Mouse (Mus musculus) CH12.LX (cell line): Measurements from ENCODE around the gene Ptprd. TPM values are rescaled to one million over a fixed set of nuclear protein-coding genes. Genes with fewer than 3 reads are reported as not detected.

Experiments
- DNase-seq: peaks from one replicate; pipeline ENCODE4 v3.0.0-alpha.2; 2013; ENCODE audit errors: extremely low read depth
- H3K27ac ChIP-seq: 2 replicates; pipeline ENCODE4 v1.5.1; 2012; ENCODE audit warnings: low read depth, mild to moderate bottlenecking, control low read depth, moderate library complexity; ENCODE audit not compliant: insufficient read depth
- H3K27me3 ChIP-seq: replicated peaks from 2 replicates; pipeline ENCODE3; 2012; ENCODE audit warnings: inconsistent platforms
- H3K36me3 ChIP-seq, 2 experiments: replicated peaks in 1 of 2; 2 replicates each; pipeline versions ENCODE3 to v1.6.1; 2012; ENCODE audit warnings: inconsistent platforms in 1 of 2, low read length in 1 of 2, mild to moderate bottlenecking in 1 of 2, mixed read lengths in 1 of 2, moderate library complexity in 1 of 2; ENCODE audit not compliant: control insufficient read depth in 1 of 2, insufficient read depth in 1 of 2
- H3K4me1 ChIP-seq, 2 experiments: 2 replicates each; pipeline ENCODE4 v1.6.1; 2012; ENCODE audit warnings: inconsistent platforms in 1 of 2, moderate library complexity in 1 of 2; ENCODE audit not compliant: insufficient read depth in 2 of 2, control insufficient read depth in 1 of 2
- H3K4me2 ChIP-seq: 2 replicates; pipeline ENCODE4 v1.6.1; 2012; ENCODE audit warnings: low read depth, mild to moderate bottlenecking, control low read depth; ENCODE audit not compliant: poor library complexity, insufficient read depth, severe bottlenecking
- H3K4me3 ChIP-seq, 3 experiments: fragments of 150-350 bp in 1 of 3; sonication (generic) in 1 of 3; replicated peaks in 1 of 3; 2 replicates each; pipeline versions ENCODE3 to v1.5.1; 2011 to 2012; ENCODE audit warnings: low read depth in 2 of 3, low read length in 2 of 3, mild to moderate bottlenecking in 2 of 3, moderate library complexity in 2 of 3, control low read depth in 1 of 3, improper control_type of control experiment in 1 of 3, inconsistent platforms in 1 of 3, mixed read lengths in 1 of 3; ENCODE audit not compliant: poor library complexity in 1 of 3
- H3K79me2 ChIP-seq: replicated peaks from 2 replicates; pipeline ENCODE4 v1.6.1; 2012; ENCODE audit warnings: mild to moderate bottlenecking, moderate library complexity; ENCODE audit not compliant: control insufficient read depth, poor library complexity, insufficient read depth, severe bottlenecking; ENCODE audit errors: extremely low read depth
- H3K9ac ChIP-seq: 2 replicates; pipeline ENCODE4 v1.6.1; 2012; ENCODE audit warnings: low read depth, mild to moderate bottlenecking, control low read depth, moderate library complexity; ENCODE audit not compliant: insufficient read depth
- H3K9me3 ChIP-seq: replicated peaks from 2 replicates; pipeline ENCODE3; 2012; ENCODE audit warnings: low read length, inconsistent platforms, mixed read lengths
- CTCF ChIP-seq, 2 experiments: IDR thresholded peaks in 1 of 2; conservative IDR thresholded peaks in 1 of 2; 2 replicates each; pipeline ENCODE4 v1.5.1; 2011 to 2012; ENCODE audit warnings: low read depth in 2 of 2, low read length in 2 of 2, improper control_type of control experiment in 1 of 2, inconsistent platforms in 1 of 2, mild to moderate bottlenecking in 1 of 2, moderate library complexity in 1 of 2
- EP300 ChIP-seq: IDR thresholded peaks from 2 replicates; pipeline ENCODE4 v1.6.1; 2011; ENCODE audit warnings: low read length, improper control_type of control experiment
- JUND ChIP-seq: conservative IDR thresholded peaks from 2 replicates; pipeline ENCODE4 v1.6.1; 2011; ENCODE audit warnings: low read depth, low read length, improper control_type of control experiment
- MAFK ChIP-seq: IDR thresholded peaks from 2 replicates; pipeline ENCODE4 v1.6.1; 2011; ENCODE audit warnings: low read length, improper control_type of control experiment; ENCODE audit not compliant: insufficient replicate concordance
- MAZ ChIP-seq: IDR thresholded peaks from 2 replicates; pipeline ENCODE4 v1.6.1; 2012; ENCODE audit warnings: low read depth, mild to moderate bottlenecking, inconsistent platforms, low read length, improper control_type of control experiment, moderate library complexity
- MEF2A ChIP-seq: IDR thresholded peaks from 2 replicates; pipeline ENCODE4 v1.6.1; 2014; ENCODE audit warnings: low read depth, mild to moderate bottlenecking, inconsistent platforms, low read length, improper control_type of control experiment, borderline replicate concordance
- MXI1 ChIP-seq: IDR thresholded peaks from 2 replicates; pipeline ENCODE4 v1.6.1; 2011; ENCODE audit warnings: mild to moderate bottlenecking, low read depth, low read length, improper control_type of control experiment
- MYC ChIP-seq: IDR thresholded peaks from 2 replicates; pipeline ENCODE4 v1.6.1; 2011; ENCODE audit warnings: low read depth, mild to moderate bottlenecking, improper control_type of control experiment, low read length
- NELFE ChIP-seq: IDR thresholded peaks from 2 replicates; pipeline ENCODE4 v1.6.1; 2011; ENCODE audit warnings: low read depth, low read length, improper control_type of control experiment
- NRF1 ChIP-seq: IDR thresholded peaks from 2 replicates; pipeline ENCODE4 v1.6.1; 2014; ENCODE audit warnings: low read depth, mild to moderate bottlenecking, inconsistent platforms, low read length, improper control_type of control experiment, moderate library complexity
- PAX5 ChIP-seq: IDR thresholded peaks from 2 replicates; pipeline ENCODE4 v1.6.1; 2012; ENCODE audit warnings: low read length, inconsistent platforms, mixed read lengths
- POLR2A ChIP-seq: IDR thresholded peaks from 2 replicates; pipeline ENCODE4 v1.6.1; 2011; ENCODE audit warnings: low read depth, mild to moderate bottlenecking, improper control_type of control experiment, low read length
- RCOR1 ChIP-seq: conservative IDR thresholded peaks from 2 replicates; pipeline ENCODE4 v1.6.1; 2012; ENCODE audit warnings: low read depth, mild to moderate bottlenecking, inconsistent platforms, low read length, improper control_type of control experiment
- SMC3 ChIP-seq: IDR thresholded peaks from 2 replicates; pipeline ENCODE4 v1.6.1; 2011; ENCODE audit warnings: low read depth, low read length, improper control_type of control experiment
- TBP ChIP-seq: conservative IDR thresholded peaks from 2 replicates; pipeline ENCODE4 v1.6.1; 2011; ENCODE audit warnings: low read depth, low read length, improper control_type of control experiment
- USF2 ChIP-seq: conservative IDR thresholded peaks from 2 replicates; pipeline ENCODE4 v1.6.1; 2011; ENCODE audit warnings: low read depth, low read length, improper control_type of control experiment
- ZC3H11A ChIP-seq: IDR thresholded peaks from 2 replicates; pipeline ENCODE4 v1.6.1; 2012; ENCODE audit warnings: low read depth, mild to moderate bottlenecking, inconsistent platforms, low read length, improper control_type of control experiment
- dilution Hi-C: fragments of 300-500 bp; cut with MboI; formaldehyde crosslinking; loops from 2 replicates; pipeline ENCODE4 v1.14.3; 2020; ENCODE audit warnings: low sequenced_read_pairs; ENCODE audit not compliant: extremely low pct_unique_long_range_greater_than_20kb, extremely low pct_ligation_motif_present
- in situ Hi-C: fragments of 300-500 bp; cut with MboI; formaldehyde crosslinking; loops from 3 replicates; pipeline ENCODE4 v1.14.3; 2019; ENCODE audit warnings: low sequenced_read_pairs, low pct_ligation_motif_present, low pct_unique_long_range_greater_than_20kb, mixed read lengths
- polyA plus RNA-seq: library from polyadenylated mRNA; unstranded; fragments of >175 nt; gene quantifications from 2 replicates; pipeline ENCODE4 v1.2.1, GENCODE M21; 2012; ENCODE audit warnings: low read depth; ENCODE audit not compliant: insufficient read length
- total RNA-seq, 2 experiments: library from RNA; depleted of rRNA; stranded (reverse); fragments of 300-350 nt in 1 of 2; fragments of >200 nt in 1 of 2; gene quantifications; 2 replicates each; pipeline ENCODE4 v1.2.3; 2012 to 2014

The Ptprd gene
- total and polyA plus RNA-seq, 3 experiments: not detected

- Histone ChIP-seq H3K9ac (no peak overlapping the region), H3K4me1 (no peaks in the 10 kb centered on the region), H3K79me2 (no peaks in the 10 kb centered on the region), H3K4me2 (no peak overlapping the region), H3K36me3 (no peaks in the 10 kb centered on the region), H3K4me3 (no peak overlapping the region), H3K27me3 (no peaks in the 10 kb centered on the region), H3K27ac (no peak overlapping the region), H3K9me3 (peaks cover 14% of the 10 kb centered on the region)
- dilution Hi-C loops (no loop called here), in situ Hi-C loops (no loop called here)
- no peak for DNase-seq
- no peak for TF ChIP-seq MAFK
- TF ChIP-seq SMC3: no peak
- no peak for TF ChIP-seq MXI1
- TF ChIP-seq USF2: no peak
- TF ChIP-seq MEF2A: no peak
- TF ChIP-seq POLR2A: no peak
- no peak for TF ChIP-seq PAX5
- no peak for TF ChIP-seq MAZ
- TF ChIP-seq TBP: no peak
- no peak for TF ChIP-seq NELFE
- TF ChIP-seq CTCF (conservative IDR thresholded peaks at IDR 0.05 in 1 of 2, IDR thresholded peaks at IDR 0.05 in 1 of 2; ENCODE audit: low read depth in 2 of 2, low read length in 2 of 2): no peak
Observed at GRCm38 (mm10) chr4:76913532-76914150, 1298.1 kb downstream of the Ptprd start.

GRCm38 (mm10) chr4:76901692-76902091 is 1310.1 kb downstream of the Ptprd start:
- dilution Hi-C loops: no loop called here
- no peak for DNase-seq
- H3K4me2 ChIP-seq: no peak overlapping the region
- no peak overlapping the region for H3K9ac ChIP-seq
- no peaks in the 10 kb centered on the region for H3K79me2 ChIP-seq
- no peaks in the 10 kb centered on the region for H3K27me3 ChIP-seq
- H3K36me3 ChIP-seq: no peaks in the 10 kb centered on the region
- in situ Hi-C loops: no loop called here
- peaks cover 0 to 2% of the 10 kb centered on the region in 2 experiments; a peak in 1 of 4 replicates for H3K4me1 ChIP-seq
- TF ChIP-seq NRF1 (no peak), TBP (no peak)
- no peak overlapping the region for H3K4me3 ChIP-seq
- peaks cover 18% of the 10 kb centered on the region for H3K9me3 ChIP-seq
- no peak overlapping the region for H3K27ac ChIP-seq

GRCm38 (mm10) chr4:76889669-76890068 is 1322.1 kb downstream of the Ptprd start:
- dilution Hi-C loops: no loop called here
- TF ChIP-seq JUND: no peak
- TF ChIP-seq EP300: no peak
- no peak for TF ChIP-seq ZC3H11A
- no peak for TF ChIP-seq MYC
- no peak for TF ChIP-seq TBP
- TF ChIP-seq RCOR1: no peak
- TF ChIP-seq, all 38 proteins: peak for 0
- no peak overlapping the region for H3K27ac ChIP-seq
- H3K36me3 ChIP-seq: no peaks in the 10 kb centered on the region
- H3K9ac ChIP-seq: no peak overlapping the region
- H3K4me2 ChIP-seq: no peak overlapping the region
- peaks cover 8% of the 10 kb centered on the region for H3K9me3 ChIP-seq
- in situ Hi-C loops: no loop called here
- H3K79me2 ChIP-seq: no peaks in the 10 kb centered on the region
- H3K4me1 ChIP-seq: no peaks in the 10 kb centered on the region
- no peak overlapping the region for H3K4me3 ChIP-seq
- DNase-seq: no peak
- no peaks in the 10 kb centered on the region for H3K27me3 ChIP-seq
